Mouse (Mus musculus) frontal cortex, adult 2 months (tissue): ENCODE data around the gene Gbp6. TPM values are rescaled to one million over a fixed set of nuclear protein-coding genes. Genes with fewer than 3 reads are reported as not detected.
"Not testable (repeated sequence)": the region's sequence is repeated elsewhere in the genome, so short reads cannot be mapped to it uniquely, and the experiment has no call there.

Source experiments
- DNase-seq, 2 experiments: peaks; one replicate each; pipeline ENCODE4 v3.0.0; 2022; ENCODE audit warnings: low spot score in 1 of 2; ENCODE audit errors: extremely low spot score in 1 of 2
- polyA plus RNA-seq: library from polyadenylated mRNA; depleted of rRNA; stranded (reverse); fragments of >200 nt; gene quantifications from 2 replicates; pipeline ENCODE4 v1.2.3, GENCODE M21; 2012; rRNA removed

Gene Gbp6
- 2.9 and 3.4 TPM in 2 replicates for polyA plus RNA-seq

DNA sequence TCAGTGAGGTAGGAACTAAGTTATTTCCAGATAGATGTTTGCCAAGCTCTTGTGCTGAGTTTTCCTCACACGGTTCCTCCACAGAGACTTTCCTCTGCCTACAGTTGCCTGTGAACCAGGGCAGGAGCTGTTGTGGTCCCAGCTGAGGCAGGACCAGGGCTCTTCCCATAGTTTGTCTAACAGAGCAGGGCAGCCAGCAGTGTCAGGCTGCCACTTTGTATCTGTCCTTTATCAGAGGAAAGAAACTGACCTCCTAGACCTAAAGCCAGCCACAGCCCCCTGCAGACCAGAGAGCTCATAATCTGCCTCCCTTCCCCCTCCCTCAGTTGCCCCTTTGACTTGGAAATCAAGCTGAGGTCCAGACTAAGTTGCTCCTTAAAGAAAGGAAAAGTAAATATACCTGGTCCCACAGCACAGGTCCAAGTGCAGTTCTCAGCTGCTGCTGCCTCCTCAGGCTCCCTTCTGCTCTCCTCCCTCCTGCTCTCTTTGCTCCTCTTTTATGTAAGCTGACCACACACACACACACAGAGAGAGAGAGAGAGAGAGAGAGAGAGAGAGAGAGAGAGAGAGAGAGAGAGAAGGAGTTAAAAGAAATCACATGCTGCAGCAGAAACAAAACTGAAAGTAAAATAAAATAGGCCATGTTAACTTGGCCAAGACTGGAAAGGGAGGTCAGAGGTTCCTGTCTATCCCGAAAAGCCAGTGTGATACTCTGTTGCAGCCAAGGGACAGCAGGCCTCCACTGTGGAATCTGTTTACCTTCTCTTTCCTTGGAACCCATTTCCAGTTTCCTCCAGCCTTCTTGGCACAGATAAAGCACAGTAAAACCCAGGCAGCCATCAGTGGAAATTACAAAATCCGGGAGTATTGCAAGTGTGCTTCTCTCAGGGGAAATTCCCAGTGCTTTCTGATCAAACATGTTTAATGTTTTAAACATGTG lies at the start of gene Gbp6, which contains the start of gene Gm43302:
Gbp6 (minus strand) TSS at position 473 of the 940 bp plus-strand sequence.
Gm43302 (minus strand) TSS at position 470 of the 940 bp plus-strand sequence.
- DNase-seq = peak in 1 of 2 experiments; percentile 6

DNA sequence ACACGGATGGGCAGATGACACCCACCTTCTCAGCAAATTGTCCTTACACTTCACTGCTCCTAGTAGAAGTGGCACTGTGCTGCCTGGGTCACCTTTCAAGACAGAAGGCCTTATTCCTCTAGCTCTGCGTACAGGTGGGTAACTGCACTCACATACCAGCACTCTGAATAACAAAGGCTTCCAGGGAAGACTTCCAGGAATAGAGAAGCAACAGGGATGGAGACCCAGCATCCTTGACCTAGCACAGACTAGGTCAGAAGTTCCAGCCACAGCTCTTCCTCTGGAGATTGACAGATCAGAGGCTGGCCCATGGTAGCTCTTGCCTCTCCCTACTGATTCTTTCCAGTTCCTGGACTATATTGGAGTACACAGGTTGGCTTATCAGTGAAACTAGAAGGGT lies 47.8 kb upstream of the Gbp6 start:
- no peak for DNase-seq

- DNase-seq = peak in 1 of 2 experiments; percentile 53
Measured at GRCm38 (mm10) chr5:105322543-105322942, 29.0 kb upstream of the Gbp6 start.

DNA sequence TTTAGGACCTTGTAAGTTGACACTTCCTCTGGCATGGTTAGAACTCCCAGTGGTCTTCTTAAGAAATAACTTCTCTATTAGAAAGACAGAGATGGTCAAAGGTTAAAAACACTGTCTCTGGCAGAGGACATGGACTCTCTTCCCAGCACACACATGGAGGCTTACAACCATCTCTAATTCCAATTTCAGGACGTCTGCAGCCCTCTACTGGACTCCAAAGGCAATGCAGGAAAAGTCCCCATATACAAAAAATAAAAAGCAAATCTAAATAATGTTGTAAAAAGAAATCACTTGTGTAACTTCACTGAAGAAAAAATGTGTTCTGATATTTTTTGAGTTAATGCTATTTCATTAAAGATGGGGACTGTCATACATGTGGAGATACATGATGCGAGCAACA lies 17.4 kb upstream of the Gbp6 start:
- DNase-seq = no peak

GRCm38 (mm10) chr5:105309148-105309547 lies 15.7 kb upstream of the Gbp6 start:
- not testable (repeated sequence) for DNase-seq

- DNase-seq = not testable (repeated sequence)
Measured at GRCm38 (mm10) chr5:105306946-105307345, 13.4 kb upstream of the Gbp6 start.

DNA sequence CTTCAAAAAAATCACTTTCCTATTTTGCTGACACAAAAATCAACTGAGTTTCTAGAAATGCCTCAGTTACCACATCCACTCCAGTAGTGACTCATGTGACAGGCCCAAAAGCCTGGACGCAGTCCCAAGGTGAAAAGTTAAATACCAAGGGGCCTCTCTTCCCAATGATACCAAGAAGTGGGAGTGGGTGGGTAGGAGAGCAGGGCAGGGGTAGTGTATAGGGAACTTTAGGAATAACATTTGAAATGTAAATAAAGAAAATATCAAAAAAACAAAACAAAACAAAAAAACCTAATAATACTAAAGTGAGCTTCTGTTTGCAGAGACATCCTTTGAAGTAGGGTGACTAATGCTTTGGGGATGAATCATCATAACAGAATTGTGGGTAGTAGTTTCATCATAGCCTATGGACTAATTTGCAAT lies 12.7 kb upstream of the Gbp6 start:
- DNase-seq = no peak

DNA sequence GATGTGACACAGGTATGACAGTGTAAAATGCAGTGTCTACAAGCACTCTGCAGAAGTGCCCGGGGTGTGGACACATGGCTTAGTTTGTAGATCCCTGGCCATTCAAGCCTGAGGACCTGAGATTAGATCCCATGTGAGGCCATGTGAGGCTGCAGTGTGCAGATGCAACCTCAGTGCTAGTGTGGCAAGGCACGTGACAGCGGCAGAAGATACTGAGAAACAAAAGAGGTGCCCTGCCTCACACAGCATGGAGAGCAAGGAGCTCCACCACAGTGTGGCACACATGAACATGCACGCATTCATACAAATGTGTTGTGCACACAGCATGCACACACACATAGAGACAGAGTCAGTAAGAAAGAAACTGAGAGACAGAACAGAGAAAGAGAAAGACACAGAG lies 12.2 kb upstream of the Gbp6 start:
- not testable (repeated sequence) for DNase-seq

DNA sequence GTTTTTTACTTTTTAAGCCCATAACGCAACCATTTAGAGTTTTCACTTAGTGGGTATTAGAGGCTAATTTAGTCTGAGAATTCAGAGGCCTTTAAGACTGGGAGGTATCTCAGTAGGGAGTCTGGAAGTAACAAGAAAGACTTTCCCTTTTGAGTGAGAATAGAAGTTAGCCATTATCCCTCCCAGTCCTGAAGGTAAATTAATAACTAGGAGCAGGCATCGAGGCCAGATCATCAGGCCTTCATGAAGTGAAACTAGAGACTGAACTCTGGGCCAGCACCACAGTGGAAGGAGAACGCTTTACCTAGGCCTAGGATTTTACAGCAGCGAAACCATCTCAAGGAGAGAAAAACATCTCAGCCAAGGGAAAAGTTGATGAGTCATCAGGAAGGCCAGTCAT lies 8.5 kb upstream of the Gbp6 start:
- DNase-seq = no peak

DNA sequence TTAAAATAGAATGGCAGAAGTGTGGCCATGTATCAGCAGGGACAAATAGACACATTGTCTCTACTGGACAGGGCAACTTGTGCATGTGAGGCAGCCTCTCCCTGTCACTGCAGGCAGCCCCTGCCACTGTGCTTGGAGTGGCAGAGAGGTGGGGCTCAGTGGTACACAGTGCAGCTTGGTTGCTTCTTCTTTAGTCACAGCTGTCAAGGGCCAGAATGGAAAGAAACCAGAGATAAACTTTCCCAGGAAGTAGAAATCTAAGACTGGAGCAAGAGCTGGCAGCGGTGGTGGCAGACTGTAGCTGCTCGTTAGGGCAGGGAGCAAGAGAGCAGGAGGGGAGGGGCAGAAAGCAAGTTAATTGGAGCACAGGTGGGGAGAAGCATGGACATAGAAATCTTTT lies 8.0 kb upstream of the Gbp6 start:
- no peak for DNase-seq

DNA sequence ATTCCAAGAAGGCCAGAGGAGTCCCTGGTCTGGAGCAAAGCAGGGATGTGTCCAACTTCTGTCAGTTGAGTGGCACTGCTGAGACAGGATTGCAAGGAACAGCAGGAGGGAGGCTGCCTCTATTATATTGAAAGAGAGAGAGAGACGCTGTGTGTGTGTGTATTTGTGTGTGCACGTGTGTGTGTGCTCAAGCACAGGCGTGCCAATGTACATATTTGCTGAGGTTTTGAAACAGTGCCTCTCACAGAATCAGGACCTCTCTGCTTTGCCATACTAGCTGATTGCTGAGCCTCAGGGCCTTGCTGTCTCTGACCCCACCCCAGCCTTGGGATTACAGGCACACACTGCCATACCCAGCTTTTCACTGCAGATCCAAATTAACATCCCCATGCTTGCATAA lies 2.2 kb upstream of the Gbp6 start:
- no peak for DNase-seq

GRCm38 (mm10) chr5:105292492-105292891 lies 1.0 kb downstream of the Gbp6 start:
- DNase-seq = no peak

DNA sequence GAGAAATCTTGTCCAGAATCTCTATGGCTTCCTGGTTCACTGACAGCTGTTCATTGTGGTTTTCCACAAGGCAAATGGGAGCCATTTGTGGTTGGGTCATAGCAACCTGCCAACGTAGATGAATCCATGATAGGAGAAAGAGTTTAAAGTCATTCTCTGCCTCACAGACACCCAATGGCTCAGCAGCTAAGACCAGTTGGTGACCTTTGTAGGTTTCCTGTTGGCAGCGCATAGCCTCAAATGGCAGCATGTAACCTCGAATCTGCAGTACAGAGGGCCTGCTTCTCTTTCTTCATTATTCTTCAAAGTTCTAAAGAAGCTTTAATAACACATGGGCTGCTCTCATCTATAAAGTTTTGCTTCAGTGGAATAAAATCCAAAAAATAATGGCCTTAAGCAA lies 2.6 kb downstream of the Gbp6 start:
- not testable (repeated sequence) for DNase-seq

GRCm38 (mm10) chr5:105260673-105261072 lies 32.8 kb downstream of the Gbp6 start:
- DNase-seq = not testable (repeated sequence)

DNA sequence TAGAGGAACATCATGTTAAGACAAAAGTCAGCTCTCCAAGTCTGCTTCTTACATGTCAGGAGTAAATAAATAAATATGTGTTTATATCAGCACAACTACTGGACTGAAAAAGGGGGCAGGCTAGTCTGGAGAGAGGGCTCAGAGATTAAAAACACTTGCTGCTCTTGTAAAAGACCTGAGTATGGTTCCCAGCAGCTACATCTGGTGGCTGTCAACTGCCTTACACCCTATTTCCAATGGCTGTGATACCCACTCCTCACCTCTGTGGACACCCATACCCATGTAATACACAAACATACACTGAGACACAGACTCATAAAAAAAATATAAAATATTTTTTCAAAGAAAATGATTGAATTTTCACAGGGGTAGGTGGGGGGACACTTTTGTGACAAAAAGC lies 41.0 kb downstream of the Gbp6 start:
- DNase-seq = no peak

DNA sequence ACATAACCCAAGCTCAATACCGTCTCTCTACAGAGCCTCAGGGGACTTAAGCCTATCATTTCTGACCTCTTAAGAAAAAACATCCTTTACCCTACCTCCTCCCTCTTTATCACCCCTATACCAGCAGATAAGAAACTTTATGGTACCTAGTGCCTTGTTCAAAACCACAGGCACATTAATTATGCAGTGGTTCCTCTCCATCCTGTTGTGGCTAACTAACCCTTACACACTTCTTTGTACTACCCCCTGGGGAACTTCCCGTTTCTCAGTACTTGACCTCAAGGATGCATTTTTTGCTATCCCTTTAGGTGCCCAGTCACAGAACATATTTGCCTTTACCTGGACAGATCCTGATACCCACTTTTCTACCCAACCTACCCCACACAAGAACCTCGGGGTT lies 48.8 kb downstream of the Gbp6 start:
- DNase-seq = not testable (repeated sequence)

DNA sequence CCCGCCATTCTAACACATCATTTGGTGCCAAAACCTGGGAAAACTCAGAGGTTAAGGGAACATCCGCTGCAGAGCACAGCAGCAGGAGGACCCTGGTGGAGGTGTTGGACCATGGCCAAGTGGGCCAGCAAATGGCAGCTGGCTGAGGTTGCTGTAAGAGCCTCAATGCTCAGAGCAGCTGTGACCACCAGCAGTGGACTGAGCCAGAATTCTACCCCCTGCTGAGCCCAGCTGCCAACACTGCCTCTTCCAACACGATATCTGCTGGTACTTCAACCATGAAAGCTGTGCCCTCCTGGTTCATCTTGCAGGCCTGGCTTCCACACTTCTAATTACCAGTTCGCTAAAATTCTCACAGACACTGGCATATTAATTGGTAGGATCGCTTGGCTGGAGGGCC lies 52.5 kb downstream of the Gbp6 start:
- not testable (repeated sequence) for DNase-seq

DNA sequence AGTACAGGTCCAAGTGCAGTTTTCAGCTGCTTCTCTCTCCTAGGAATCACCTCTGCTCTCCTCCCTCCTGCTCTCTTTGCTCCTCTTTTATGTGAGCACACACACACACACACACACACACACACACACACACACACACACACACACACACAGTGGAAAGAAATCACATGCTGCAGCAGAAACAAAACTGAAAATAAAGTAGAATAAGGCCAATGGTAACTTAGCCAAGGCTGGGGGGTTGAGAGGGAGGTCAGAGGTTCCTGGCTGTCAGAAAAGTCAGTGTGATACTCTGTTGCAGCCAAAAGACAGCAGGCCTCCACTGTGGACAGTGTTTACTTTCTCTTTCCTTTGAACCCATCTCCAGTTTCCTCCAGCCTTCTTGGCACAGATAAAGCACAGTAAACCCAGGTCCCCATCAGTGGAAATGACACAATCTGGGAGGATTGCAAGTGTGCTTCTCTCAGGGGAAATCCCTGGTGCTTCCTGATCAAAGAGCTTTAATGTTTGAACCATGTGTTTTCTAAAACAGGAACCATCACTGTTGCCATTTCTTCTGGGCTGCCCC lies 53.9 kb downstream of the Gbp6 start, which contains the start of gene Gbp10:
Gbp10 (minus strand) TSS at position 51 of the 565 bp plus-strand sequence.
- DNase-seq = not testable (repeated sequence)

- DNase-seq = not testable (repeated sequence)
Measured at GRCm38 (mm10) chr5:105238402-105238801, 55.1 kb downstream of the Gbp6 start.

DNA sequence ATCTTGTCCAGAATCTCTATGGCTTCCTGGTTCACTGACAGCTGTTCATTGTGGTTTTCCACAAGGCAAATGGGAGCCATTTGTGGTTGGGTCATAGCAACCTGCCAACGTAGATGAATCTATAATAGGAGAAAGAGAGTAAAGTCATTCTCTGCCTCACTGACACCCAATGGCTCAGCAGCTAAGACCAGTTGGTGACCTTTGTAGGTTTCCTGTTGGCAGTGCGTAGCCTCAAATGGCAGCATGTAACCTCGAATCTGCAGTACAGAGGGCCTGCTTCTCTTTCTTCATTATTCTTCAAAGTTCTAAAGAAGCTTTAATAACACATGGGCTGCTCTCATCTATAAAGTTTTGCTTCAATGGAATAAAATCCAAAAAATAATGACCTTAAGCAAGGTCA lies 57.5 kb downstream of the Gbp6 start:
- not testable (repeated sequence) for DNase-seq
